Mouse (Mus musculus): ENCODE data around the gene Map7d1. TPM values are rescaled to one million over a fixed set of nuclear protein-coding genes. Genes with fewer than 3 reads are reported as not detected.
A peak's percentile ranks its signal among the peaks of the same experiment; 100 is the strongest.
"Not testable (repeated sequence)": the region's sequence is repeated elsewhere in the genome, so short reads cannot be mapped to it uniquely, and the experiment has no call there.

Gene Map7d1
- polyA plus RNA-seq, 1 experiment from 2014 or later = 60.4 TPM

DNA sequence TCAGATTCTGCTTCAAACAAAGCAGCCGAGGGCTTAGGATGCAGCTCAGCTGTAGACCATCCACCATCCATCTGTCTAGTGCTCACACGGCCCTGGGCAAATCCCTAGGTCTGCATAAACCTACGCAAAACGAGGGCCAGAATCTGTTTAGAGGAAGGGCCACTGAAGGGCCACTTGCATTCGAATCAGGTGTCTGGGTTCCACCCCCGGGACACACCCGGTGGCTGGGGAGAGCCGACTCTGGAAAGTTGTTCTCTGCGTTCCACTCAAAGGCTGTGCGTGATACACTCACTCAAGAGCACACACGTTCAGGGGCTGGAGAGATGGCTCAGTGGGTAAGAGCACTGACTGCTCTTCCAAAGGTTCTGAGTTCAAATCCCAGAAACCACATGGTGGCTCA, 33.5 kb downstream of the Map7d1 start:
- Histone ChIP-seq H3K4me1 (peaks cover 6% of the 10 kb centered on the region), H3K4me2 (replicated peaks) (no peak overlapping the region), H3K4me3 (replicated peaks) (no peak overlapping the region), H3K36me3 (no peaks in the 10 kb centered on the region), H3K27ac (replicated peaks) (no peak overlapping the region), H3K9me3 (replicated peaks) (no peaks in the 10 kb centered on the region), H3K9ac (no peak overlapping the region), H3K27me3 (no peaks in the 10 kb centered on the region)
- WGBS = 82% methylated on average over 11 of the region's 11 CpGs
- no peak for ATAC-seq (ENCODE audit: insufficient number of reproducible peaks, low FRiP score, low TSS enrichment, low read depth)

GRCm38 (mm10) chr4:126220045-126220444, 36.1 kb downstream of the Map7d1 start:
- Histone ChIP-seq H3K4me2 (replicated peaks) (no peak overlapping the region), H3K4me3 (replicated peaks) (no peak overlapping the region), H3K9ac (no peak overlapping the region), H3K36me3 (no peaks in the 10 kb centered on the region), H3K27me3 (no peaks in the 10 kb centered on the region), H3K4me1 (no peaks in the 10 kb centered on the region), H3K27ac (replicated peaks) (no peak overlapping the region), H3K9me3 (replicated peaks) (no peaks in the 10 kb centered on the region)
- no peak for ATAC-seq (ENCODE audit: insufficient number of reproducible peaks, low FRiP score, low TSS enrichment, low read depth)
- 87% methylated on average over 10 of the region's 10 CpGs for WGBS

DNA sequence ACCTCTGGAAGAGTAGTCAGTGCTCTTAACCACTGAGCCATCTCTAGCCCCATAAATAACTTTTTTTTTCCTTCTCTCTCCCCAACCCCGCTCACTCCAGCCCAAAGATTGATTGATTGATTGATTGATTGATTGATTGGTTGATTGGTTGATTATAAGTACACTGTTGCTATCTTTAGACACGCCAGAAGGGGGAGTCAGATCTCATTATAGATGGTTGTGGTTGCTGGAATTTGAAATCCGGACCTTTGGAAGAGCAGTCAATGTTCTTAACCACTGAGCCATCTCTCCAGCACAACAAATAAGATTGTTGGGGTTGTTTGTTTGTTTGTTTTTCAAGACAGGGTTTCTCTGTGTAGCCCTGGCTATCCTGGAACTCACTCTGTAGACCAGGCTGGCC, 36.6 kb downstream of the Map7d1 start:
- H3K9me3 ChIP-seq (replicated peaks); H3K9ac ChIP-seq; H3K4me2 ChIP-seq (replicated peaks); H3K36me3 ChIP-seq; ATAC-seq (ENCODE audit: insufficient number of reproducible peaks, low FRiP score, low TSS enrichment, low read depth); H3K27ac ChIP-seq (replicated peaks); H3K27me3 ChIP-seq; H3K4me1 ChIP-seq; H3K4me3 ChIP-seq (replicated peaks): not testable (repeated sequence)
- WGBS = 65% methylated on average over 3 of the region's 3 CpGs

DNA sequence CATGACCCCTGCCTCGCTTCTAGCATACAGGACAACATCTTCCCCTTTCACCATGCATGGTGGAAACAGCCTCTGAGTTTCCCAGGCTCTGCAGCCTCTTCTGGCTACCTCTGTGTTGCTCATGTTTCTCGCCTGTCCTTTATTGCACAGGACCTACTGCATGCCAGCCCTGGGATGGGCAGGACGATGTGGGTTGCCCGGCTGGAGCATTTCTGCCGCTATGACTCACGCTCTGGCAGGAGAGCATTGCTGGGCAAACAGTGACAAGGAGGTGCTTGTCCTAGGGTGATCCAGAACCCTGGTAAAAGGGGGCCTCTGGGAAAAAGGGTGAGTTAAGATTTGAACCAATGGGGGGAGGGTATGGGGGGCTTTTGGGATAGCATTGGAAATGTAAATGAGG, 38.4 kb downstream of the Map7d1 start:
- Histone ChIP-seq H3K27me3 (no peaks in the 10 kb centered on the region), H3K4me2 (replicated peaks) (no peak overlapping the region), H3K4me1 (no peaks in the 10 kb centered on the region), H3K36me3 (no peaks in the 10 kb centered on the region), H3K4me3 (replicated peaks) (no peak overlapping the region), H3K9me3 (replicated peaks) (no peaks in the 10 kb centered on the region), H3K27ac (replicated peaks) (no peak overlapping the region), H3K9ac (no peak overlapping the region)
- no peak for ATAC-seq (ENCODE audit: insufficient number of reproducible peaks, low FRiP score, low TSS enrichment, low read depth)
- WGBS = 84% methylated on average over 6 of the region's 6 CpGs

GRCm38 (mm10) chr4:126207081-126207480, 49.1 kb downstream of the Map7d1 start:
- ATAC-seq (ENCODE audit: insufficient number of reproducible peaks, low FRiP score, low TSS enrichment, low read depth) = no peak
- no peaks in the 10 kb centered on the region for H3K36me3 ChIP-seq
- WGBS = 56% methylated on average over 6 of the region's 6 CpGs
- H3K4me2 ChIP-seq (replicated peaks) = no peak overlapping the region
- no peaks in the 10 kb centered on the region for H3K9me3 ChIP-seq (replicated peaks)
- H3K27ac ChIP-seq (replicated peaks) = no peak overlapping the region
- H3K27me3 ChIP-seq = no peaks in the 10 kb centered on the region
- peaks cover 11% of the 10 kb centered on the region; the same call in 1 of the 2 replicates for H3K4me1 ChIP-seq
- no peak overlapping the region for H3K9ac ChIP-seq
- no peak overlapping the region for H3K4me3 ChIP-seq (replicated peaks)

DNA sequence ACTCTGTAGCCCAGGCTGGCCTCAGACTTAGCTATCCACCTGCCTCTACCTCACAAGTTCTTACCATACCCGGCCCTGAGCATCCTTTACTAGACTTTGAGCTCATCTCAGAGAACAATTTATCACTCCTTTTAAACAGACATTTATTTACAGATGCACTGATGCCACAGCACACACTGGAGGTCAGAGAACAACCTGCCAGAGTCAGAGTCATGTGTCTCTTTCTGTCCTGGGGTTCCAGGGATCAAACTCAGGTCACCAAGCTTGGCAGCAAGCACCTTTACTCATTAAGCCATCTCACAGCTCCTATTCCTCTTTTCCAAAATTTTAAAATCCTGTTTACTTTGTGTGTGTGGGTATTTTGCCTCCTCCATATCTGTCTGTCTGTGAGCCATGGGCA, 50.8 kb downstream of the Map7d1 start:
- H3K9me3 ChIP-seq (replicated peaks) = no peaks in the 10 kb centered on the region
- H3K4me2 ChIP-seq (replicated peaks) = no peak overlapping the region
- peaks cover 16% of the 10 kb centered on the region for H3K4me1 ChIP-seq
- H3K36me3 ChIP-seq = no peaks in the 10 kb centered on the region
- H3K27me3 ChIP-seq = no peaks in the 10 kb centered on the region
- H3K4me3 ChIP-seq (replicated peaks) = no peak overlapping the region
- H3K27ac ChIP-seq (replicated peaks) = no peak overlapping the region
- no peak for ATAC-seq (ENCODE audit: insufficient number of reproducible peaks, low FRiP score, low TSS enrichment, low read depth)
- no peak overlapping the region for H3K9ac ChIP-seq
- 73% methylated on average over 1 of the region's 1 CpGs for WGBS

GRCm38 (mm10) chr4:126204661-126205230, 51.4 kb downstream of the Map7d1 start:
- Histone ChIP-seq H3K9ac (no peak overlapping the region), H3K27ac (replicated peaks) (no peak overlapping the region), H3K4me1 (peaks cover 23% of the 10 kb centered on the region), H3K9me3 (replicated peaks) (no peaks in the 10 kb centered on the region), H3K27me3 (no peaks in the 10 kb centered on the region), H3K4me3 (replicated peaks) (no peak overlapping the region), H3K36me3 (0 out of 2 replicates have a peak, but pooled peaks cover 4% of the 10 kb centered on the region), H3K4me2 (replicated peaks) (no peak overlapping the region)
- WGBS = 72% methylated on average over 12 of the region's 12 CpGs
- ATAC-seq (ENCODE audit: insufficient number of reproducible peaks, low FRiP score, low TSS enrichment, low read depth) = no peak

DNA sequence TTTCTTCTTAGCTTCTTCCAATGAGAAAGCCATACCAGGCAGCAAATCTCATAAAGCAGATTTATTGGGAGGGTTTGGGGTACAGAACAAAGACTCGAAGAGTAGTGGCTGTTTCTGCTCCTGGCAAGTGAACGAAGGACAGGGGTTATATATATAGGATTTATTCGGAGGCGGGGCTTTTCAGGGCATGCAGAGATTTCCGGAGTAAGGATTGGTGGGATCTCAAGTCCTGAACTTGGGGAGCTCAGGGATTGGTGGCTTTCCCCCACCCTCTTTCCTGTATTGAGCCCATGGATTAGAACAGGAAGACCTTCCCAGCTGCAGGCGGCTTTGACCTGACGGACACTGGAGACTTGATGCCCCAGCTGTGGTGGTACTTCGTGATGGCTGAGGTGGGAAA, 52.1 kb downstream of the Map7d1 start:
- no peak for ATAC-seq (ENCODE audit: insufficient number of reproducible peaks, low FRiP score, low TSS enrichment, low read depth)
- Histone ChIP-seq H3K4me1 (peaks cover 30% of the 10 kb centered on the region), H3K9ac (no peak overlapping the region), H3K9me3 (replicated peaks) (no peaks in the 10 kb centered on the region), H3K27me3 (no peaks in the 10 kb centered on the region), H3K36me3 (0 out of 2 replicates have a peak, but pooled peaks cover 4% of the 10 kb centered on the region), H3K4me2 (replicated peaks) (no peak overlapping the region), H3K27ac (replicated peaks) (peak overlapping the region; percentile 98), H3K4me3 (replicated peaks) (no peak overlapping the region)
- 82% methylated on average over 8 of the region's 8 CpGs for WGBS

DNA sequence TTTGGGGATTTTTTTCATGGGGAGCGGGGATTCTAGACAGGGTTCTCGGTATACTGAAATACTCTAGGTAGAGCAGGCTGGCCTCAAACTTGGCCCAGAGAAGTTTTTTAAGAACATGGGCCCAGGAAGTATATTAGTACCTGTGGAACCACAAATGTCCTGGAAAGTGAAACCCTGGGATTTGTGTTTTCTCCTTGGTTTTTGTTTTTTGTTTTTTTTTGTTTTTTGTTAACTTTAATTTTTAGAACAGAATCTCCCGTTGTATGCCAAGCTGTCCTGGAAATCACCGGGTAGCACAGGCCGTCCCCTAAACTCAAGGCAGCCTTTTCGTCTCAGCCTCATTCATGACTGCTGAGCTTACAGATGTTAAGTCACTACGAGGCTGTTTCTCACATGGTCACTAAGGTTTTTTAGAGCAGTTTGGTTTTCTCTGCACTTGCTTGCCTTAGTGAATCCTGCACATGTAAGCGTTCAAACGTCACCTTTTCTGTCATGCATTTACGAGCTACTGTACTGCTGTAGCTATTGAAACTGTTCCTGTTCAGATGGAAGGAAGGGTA, 52.7 kb downstream of the Map7d1 start:
- H3K27me3 ChIP-seq = no peaks in the 10 kb centered on the region
- H3K9me3 ChIP-seq (replicated peaks) = no peaks in the 10 kb centered on the region
- H3K4me2 ChIP-seq (replicated peaks) = peak overlapping the region; percentile 56
- 70% methylated on average over 10 of the region's 10 CpGs for WGBS
- H3K36me3 ChIP-seq = 0 out of 2 replicates have a peak, but pooled peaks cover 4% of the 10 kb centered on the region
- peak overlapping the region; percentile 76 for H3K4me3 ChIP-seq (replicated peaks)
- peak overlapping the region; percentile 27; the same call in 1 of the 2 replicates for H3K9ac ChIP-seq
- H3K4me1 ChIP-seq = peaks cover 35% of the 10 kb centered on the region
- peak overlapping the region; percentile 98 for H3K27ac ChIP-seq (replicated peaks)
- no peak for ATAC-seq (ENCODE audit: insufficient number of reproducible peaks, low FRiP score, low TSS enrichment, low read depth)

GRCm38 (mm10) chr4:126202303-126203181, 53.6 kb downstream of the Map7d1 start, which contains the start of gene Thrap3:
TSS of gene Thrap3 (minus strand) at chr4:126202760.
- H3K27ac ChIP-seq (replicated peaks) = peak within 1 kb of the TSS; percentile 98
- no peaks in the 10 kb centered on the region for H3K9me3 ChIP-seq (replicated peaks)
- H3K9ac ChIP-seq = peak within 1 kb of the TSS; percentile 83
- H3K4me1 ChIP-seq = peaks cover 42% of the 10 kb centered on the region
- 1% methylated on average over 73 of the region's 75 CpGs for WGBS
- H3K4me2 ChIP-seq (replicated peaks) = peak within 1 kb of the TSS; percentile 58
- no peaks in the 10 kb centered on the region for H3K27me3 ChIP-seq
- H3K36me3 ChIP-seq = 0 out of 2 replicates have a peak, but pooled peaks cover 4% of the 10 kb centered on the region
- peak; percentile 99 for ATAC-seq (ENCODE audit: insufficient number of reproducible peaks, low FRiP score, low TSS enrichment, low read depth)
- peak within 1 kb of the TSS; percentile 76 for H3K4me3 ChIP-seq (replicated peaks)

DNA sequence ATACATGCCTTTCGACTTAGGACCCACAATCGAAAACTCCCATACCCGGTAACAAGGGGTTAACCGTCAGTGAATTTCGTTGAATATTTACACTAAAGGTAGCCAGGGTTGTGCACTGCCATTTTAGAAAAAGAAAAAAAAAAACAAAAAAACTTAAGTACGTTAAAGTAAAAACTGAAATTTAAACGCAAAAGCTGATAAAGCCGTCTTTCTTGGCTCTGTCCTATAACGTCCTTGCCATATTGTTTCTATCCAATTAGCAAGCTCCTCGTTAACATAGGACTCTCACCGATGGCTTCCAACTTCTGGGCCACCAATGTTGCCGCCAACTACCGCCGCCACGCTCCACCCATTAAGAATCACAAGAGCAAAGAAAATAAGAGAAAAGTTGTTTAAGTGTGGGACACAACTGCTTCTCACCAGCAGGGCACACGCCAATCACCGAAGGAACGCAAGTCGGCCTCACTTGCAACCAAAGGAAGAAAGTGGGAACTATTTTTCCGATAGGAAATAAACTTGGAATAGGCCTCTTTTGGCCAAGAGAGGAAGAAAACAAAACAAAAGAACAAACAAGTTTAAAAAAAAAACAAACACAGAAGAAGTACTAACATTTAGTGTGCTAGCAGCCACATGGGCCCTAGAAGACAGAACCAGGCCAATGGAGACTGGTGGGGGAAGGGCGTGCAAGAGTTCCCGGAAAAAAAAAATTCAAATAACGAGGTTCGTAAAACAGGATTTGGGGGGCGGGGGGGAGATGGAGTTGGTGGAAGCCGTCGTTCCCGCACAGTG, 54.4 kb downstream of the Map7d1 start:
- under 1% methylated on average over 28 of the region's 28 CpGs for WGBS
- no peak for ATAC-seq (ENCODE audit: insufficient number of reproducible peaks, low FRiP score, low TSS enrichment, low read depth)
- no peaks in the 10 kb centered on the region for H3K27me3 ChIP-seq
- H3K4me1 ChIP-seq = peaks cover 45% of the 10 kb centered on the region
- peak overlapping the region; percentile 76 for H3K4me3 ChIP-seq (replicated peaks)
- H3K9me3 ChIP-seq (replicated peaks) = no peaks in the 10 kb centered on the region
- H3K4me2 ChIP-seq (replicated peaks) = peak overlapping the region; percentile 58
- H3K36me3 ChIP-seq = 0 out of 2 replicates have a peak, but pooled peaks cover 4% of the 10 kb centered on the region
- peak overlapping the region; percentile 98 for H3K27ac ChIP-seq (replicated peaks)
- H3K9ac ChIP-seq = peak overlapping the region; percentile 83

Measured in embryonic facial prominence, embryonic 15.5 days (tissue).